Mouse (Mus musculus) forebrain, embryonic 10.5 days (tissue): ENCODE data around the gene Elmsan1. TPM values are rescaled to one million over a fixed set of nuclear protein-coding genes. Genes with fewer than 3 reads are reported as not detected.
"Not testable (repeated sequence)": the region's sequence is repeated elsewhere in the genome, so short reads cannot be mapped to it uniquely, and the experiment has no call there.

Experiments
- DNase-seq: peaks from one replicate; pipeline ENCODE4 v3.0.0-alpha.2; 2017; ENCODE audit warnings: low spot score; ENCODE audit errors: extremely low spot score
- H3K27ac ChIP-seq: fragments of 300-500 bp; sonication (generic); 2 replicates; pipeline ENCODE4 v1.5.1; 2016; ENCODE audit warnings: mild to moderate bottlenecking
- H3K27me3 ChIP-seq: fragments of 300-500 bp; sonication (generic); 2 replicates; pipeline ENCODE4 v1.6.1; 2016; ENCODE audit warnings: mild to moderate bottlenecking; ENCODE audit not compliant: poor library complexity, severe bottlenecking
- H3K36me3 ChIP-seq: fragments of 300-500 bp; sonication (generic); replicated peaks from 2 replicates; pipeline ENCODE4 v1.6.1; 2016; ENCODE audit warnings: mild to moderate bottlenecking, moderate library complexity
- H3K4me1 ChIP-seq: fragments of 300-500 bp; sonication (generic); 2 replicates; pipeline ENCODE4 v1.6.1; 2016
- H3K4me3 ChIP-seq: fragments of 300-500 bp; sonication (generic); 2 replicates; pipeline ENCODE4 v1.5.1; 2016; ENCODE audit warnings: mild to moderate bottlenecking, moderate library complexity
- H3K9me3 ChIP-seq: fragments of 300-500 bp; sonication (generic); 2 replicates; pipeline ENCODE4 v1.6.1; 2016; ENCODE audit warnings: mild to moderate bottlenecking, moderate library complexity
- WGBS: fragments of 180-500 bp; shearing (Covaris S2); methylation state at CpG from one replicate; pipeline ENCODE4 v1.1.7; 2016; 5-methylcytosine and 5-hydroxymethylcytosine counted together
- polyA plus RNA-seq: library from polyadenylated mRNA; unstranded; fragments of >200 nt; fragmentation: Nextera tagmentation; extraction: Ambion mirVana; gene quantifications from 2 replicates; pipeline ENCODE4 v1.2.1, GENCODE M21; 2016

Gene Elmsan1
- 7.0 and 8.7 TPM in 2 replicates for polyA plus RNA-seq

- peak; percentile 73 for DNase-seq
- no peaks in the 10 kb centered on the region for H3K9me3 ChIP-seq
- peaks cover 22% of the 10 kb centered on the region for H3K36me3 ChIP-seq
- peaks cover 40% of the 10 kb centered on the region for H3K27me3 ChIP-seq
- peak within 1 kb of the TSS; percentile 96 for H3K4me3 ChIP-seq
- peak within 1 kb of the TSS; percentile 94 for H3K27ac ChIP-seq
- WGBS, result under 1% methylated on average over 82 of the region's 82 CpGs
- H3K4me1 ChIP-seq, result peaks cover 87% of the 10 kb centered on the region
Observed at GRCm38 (mm10) chr12:84218289-84219120, at the start of gene Elmsan1. Gene Elmsan1 (minus strand): TSS chr12:84218881.

DNA sequence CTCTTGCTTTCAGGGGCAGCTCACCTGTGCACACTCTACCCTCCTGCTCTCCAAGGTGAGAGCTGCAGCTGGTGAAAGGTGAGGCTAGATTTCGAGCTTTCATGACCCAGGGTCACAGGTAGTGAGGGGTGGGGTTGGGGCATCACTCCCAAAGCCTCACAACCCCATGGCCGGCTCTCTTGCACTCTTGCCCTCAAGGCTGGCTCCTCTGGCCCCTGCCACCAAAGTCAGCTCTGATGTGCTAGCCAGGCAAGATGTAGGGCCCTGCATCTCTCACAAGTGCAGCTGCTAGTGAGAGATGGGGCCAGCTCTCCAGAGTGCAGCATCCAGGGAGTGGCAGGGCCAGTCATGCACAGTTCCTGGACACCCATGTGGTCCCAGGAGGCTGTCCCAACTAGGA, 48.6 kb upstream of the Elmsan1 start:
- WGBS, result 72% methylated on average over 2 of the region's 2 CpGs
- no peak overlapping the region for H3K27ac ChIP-seq
- no peak overlapping the region for H3K4me3 ChIP-seq
- no peaks in the 10 kb centered on the region for H3K27me3 ChIP-seq
- H3K36me3 ChIP-seq, result no peaks in the 10 kb centered on the region
- no peak for DNase-seq
- no peaks in the 10 kb centered on the region for H3K4me1 ChIP-seq
- no peaks in the 10 kb centered on the region for H3K9me3 ChIP-seq

- Histone ChIP-seq H3K9me3 (no peaks in the 10 kb centered on the region), H3K27me3 (no peaks in the 10 kb centered on the region), H3K36me3 (no peaks in the 10 kb centered on the region), H3K4me3 (no peak overlapping the region), H3K4me1 (peaks cover 9% of the 10 kb centered on the region), H3K27ac (no peak overlapping the region)
- no peak for DNase-seq
- 59% methylated on average over 7 of the region's 7 CpGs for WGBS
Observed at GRCm38 (mm10) chr12:84260363-84260762, 41.7 kb upstream of the Elmsan1 start.

GRCm38 (mm10) chr12:84254886-84255285, 36.2 kb upstream of the Elmsan1 start:
- Histone ChIP-seq H3K9me3 (peaks cover 7% of the 10 kb centered on the region), H3K4me1 (no peaks in the 10 kb centered on the region), H3K36me3 (no peaks in the 10 kb centered on the region), H3K27me3 (no peaks in the 10 kb centered on the region), H3K27ac (no peak overlapping the region), H3K4me3 (no peak overlapping the region)
- WGBS, result 82% methylated on average over 5 of the region's 5 CpGs
- DNase-seq, result no peak

DNA sequence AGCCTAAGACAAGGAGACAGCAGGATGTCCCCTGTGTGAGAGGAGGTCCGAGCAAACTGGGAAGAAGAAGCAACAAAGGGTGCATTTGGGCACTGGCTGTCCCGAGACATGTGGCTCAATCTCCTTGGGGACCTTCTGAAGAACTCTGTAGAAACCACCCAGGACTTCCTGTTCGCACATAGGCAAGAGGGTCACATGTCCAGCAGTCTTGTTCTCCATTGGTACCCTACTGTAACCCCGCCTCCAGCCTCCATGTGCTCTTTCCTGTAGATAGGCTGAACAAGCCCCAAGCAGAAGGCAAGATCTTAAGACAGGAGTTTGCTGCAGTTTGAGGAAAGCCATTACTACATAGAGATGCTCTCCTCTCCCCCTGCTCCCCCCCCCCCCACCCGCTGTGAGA, 34.1 kb upstream of the Elmsan1 start:
- DNase-seq, result no peak
- no peaks in the 10 kb centered on the region for H3K27me3 ChIP-seq
- no peaks in the 10 kb centered on the region for H3K4me1 ChIP-seq
- H3K36me3 ChIP-seq, result no peaks in the 10 kb centered on the region
- peaks cover 7% of the 10 kb centered on the region for H3K9me3 ChIP-seq
- 87% methylated on average over 5 of the region's 5 CpGs for WGBS
- no peak overlapping the region for H3K27ac ChIP-seq
- H3K4me3 ChIP-seq, result no peak overlapping the region

- Histone ChIP-seq H3K4me1 (0 out of 2 replicates have a peak, but pooled peaks cover 3% of the 10 kb centered on the region), H3K4me3 (no peak overlapping the region), H3K27ac (no peak overlapping the region), H3K36me3 (no peaks in the 10 kb centered on the region), H3K27me3 (no peaks in the 10 kb centered on the region), H3K9me3 (peaks cover 7% of the 10 kb centered on the region)
- WGBS, result 10% methylated on average over 3 of the region's 3 CpGs
- peak; percentile 64 for DNase-seq
Observed at GRCm38 (mm10) chr12:84249217-84249616, 30.5 kb upstream of the Elmsan1 start.

DNA sequence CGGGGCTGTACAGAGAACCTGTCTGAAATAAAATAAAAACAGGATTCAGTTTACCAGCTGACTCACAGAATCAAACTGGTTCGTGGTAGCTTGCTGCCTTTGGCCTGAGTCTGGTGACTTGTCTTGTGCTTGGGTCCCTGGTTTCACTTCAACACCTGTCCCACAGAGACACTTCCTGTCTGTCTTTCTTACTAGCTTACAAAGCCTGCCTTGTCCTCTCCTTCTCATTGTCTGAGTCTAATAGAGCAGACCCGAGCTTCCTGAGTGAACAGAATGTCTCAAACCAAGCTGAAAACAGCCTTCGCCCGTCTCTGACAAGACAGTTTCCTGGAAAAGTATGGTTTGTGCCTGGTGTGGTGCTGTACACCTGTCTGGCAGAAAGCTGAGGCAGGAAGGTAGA, 27.0 kb upstream of the Elmsan1 start:
- WGBS, result 67% methylated on average over 5 of the region's 5 CpGs
- Histone ChIP-seq H3K4me1 (0 out of 2 replicates have a peak, but pooled peaks cover 3% of the 10 kb centered on the region), H3K27me3 (no peaks in the 10 kb centered on the region)

GRCm38 (mm10) chr12:84243076-84243770, 24.5 kb upstream of the Elmsan1 start:
- H3K9me3 ChIP-seq, result no peaks in the 10 kb centered on the region
- no peaks in the 10 kb centered on the region for H3K36me3 ChIP-seq
- H3K27me3 ChIP-seq, result peaks cover 5% of the 10 kb centered on the region; the same call in 1 of the 2 replicates
- 83% methylated on average over 7 of the region's 7 CpGs for WGBS
- H3K27ac ChIP-seq, result no peak overlapping the region
- H3K4me3 ChIP-seq, result no peak overlapping the region
- no peak for DNase-seq
- 0 out of 2 replicates have a peak, but pooled peaks cover 3% of the 10 kb centered on the region for H3K4me1 ChIP-seq

More for the DNA sequence above, 27.0 kb upstream of the Elmsan1 start:
- Histone ChIP-seq H3K4me3 (no peak overlapping the region), H3K36me3 (no peaks in the 10 kb centered on the region), H3K27ac (no peak overlapping the region), H3K9me3 (no peaks in the 10 kb centered on the region)
- no peak for DNase-seq

DNA sequence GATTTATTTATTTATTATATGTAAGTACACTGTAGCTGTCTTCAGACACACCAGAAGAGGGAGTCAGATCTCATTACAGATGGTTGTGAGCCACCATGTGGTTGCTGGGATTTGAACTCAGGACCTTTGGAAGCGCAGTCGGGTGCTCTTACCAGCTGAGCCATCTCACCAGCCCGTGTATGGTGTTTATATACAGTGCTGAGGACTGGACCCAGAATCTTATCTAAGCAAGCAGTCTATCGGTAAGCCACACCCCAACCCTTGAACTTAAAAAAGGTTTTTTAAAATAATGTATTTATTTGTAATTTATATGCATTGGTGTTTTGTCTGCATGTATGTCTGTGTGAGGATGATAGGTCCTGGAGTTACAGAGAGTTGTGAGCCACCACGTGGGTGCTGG, 18.4 kb upstream of the Elmsan1 start:
- H3K27me3 ChIP-seq, H3K4me3 ChIP-seq, H3K27ac ChIP-seq, H3K36me3 ChIP-seq, DNase-seq, H3K9me3 ChIP-seq, H3K4me1 ChIP-seq: not testable (repeated sequence)
- whole genome bisulfite sequencing, result 88% methylated on average over 5 of the region's 5 CpGs

DNA sequence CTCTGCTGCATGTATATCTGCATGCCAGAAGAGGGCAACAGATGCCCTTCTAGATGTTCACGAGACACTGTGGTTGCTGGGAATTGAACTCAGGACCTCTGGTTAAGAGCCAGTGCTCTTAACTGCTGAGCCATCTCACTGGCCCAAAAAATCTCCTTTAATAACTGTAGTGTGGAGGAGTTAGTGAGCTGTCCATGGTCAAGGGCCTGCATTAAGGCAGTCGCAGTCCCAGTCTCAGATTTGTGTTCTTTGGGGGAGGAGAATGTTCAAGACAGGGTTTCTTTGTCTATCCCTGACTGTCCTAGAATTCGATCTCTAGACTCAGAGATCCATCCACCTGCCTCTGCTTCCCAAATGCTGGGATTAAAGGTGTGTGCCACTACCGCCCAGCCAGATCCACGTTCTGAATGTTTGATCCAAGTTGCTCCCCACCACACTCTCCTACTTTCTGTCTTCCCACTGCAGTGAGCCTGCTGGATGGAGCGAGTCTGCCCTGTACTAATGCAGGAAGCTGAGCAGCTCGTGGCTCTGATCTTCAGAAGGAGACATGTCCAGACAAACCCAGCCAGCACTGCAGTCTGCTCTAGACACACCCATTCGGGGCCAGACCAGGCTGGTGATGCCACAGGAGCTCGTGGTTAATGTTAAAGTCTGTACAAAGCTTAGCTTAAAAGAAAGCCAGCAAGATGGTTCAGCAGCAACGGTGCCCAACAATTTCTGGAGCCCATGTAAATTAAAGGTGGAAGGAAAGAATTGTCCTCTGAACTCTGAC, 17.5 kb upstream of the Elmsan1 start:
- Histone ChIP-seq H3K36me3 (no peaks in the 10 kb centered on the region), H3K4me1 (no peaks in the 10 kb centered on the region), H3K27ac (no peak overlapping the region), H3K27me3 (peaks cover 5% of the 10 kb centered on the region; the same call in 1 of the 2 replicates), H3K9me3 (no peaks in the 10 kb centered on the region), H3K4me3 (no peak overlapping the region)
- 87% methylated on average over 10 of the region's 10 CpGs for WGBS
- no peak for DNase-seq

GRCm38 (mm10) chr12:84235577-84235976, 16.9 kb upstream of the Elmsan1 start:
- H3K4me3 ChIP-seq, result no peak overlapping the region
- no peak for DNase-seq
- H3K27ac ChIP-seq, result no peak overlapping the region
- H3K27me3 ChIP-seq, result peaks cover 5% of the 10 kb centered on the region; the same call in 1 of the 2 replicates
- no peaks in the 10 kb centered on the region for H3K9me3 ChIP-seq
- no peaks in the 10 kb centered on the region for H3K4me1 ChIP-seq
- H3K36me3 ChIP-seq, result no peaks in the 10 kb centered on the region
- 94% methylated on average over 6 of the region's 6 CpGs for WGBS

GRCm38 (mm10) chr12:84233488-84234100, 14.9 kb upstream of the Elmsan1 start:
- no peaks in the 10 kb centered on the region for H3K36me3 ChIP-seq
- DNase-seq, result no peak
- no peaks in the 10 kb centered on the region for H3K9me3 ChIP-seq
- no peaks in the 10 kb centered on the region for H3K27me3 ChIP-seq
- no peaks in the 10 kb centered on the region for H3K4me1 ChIP-seq
- no peak overlapping the region for H3K4me3 ChIP-seq
- no peak overlapping the region for H3K27ac ChIP-seq
- WGBS, result 90% methylated on average over 8 of the region's 8 CpGs
